Mouse (Mus musculus) heart, postnatal 0 days (tissue): Measurements from ENCODE around the gene Tns3.

ENCODE experiments used
- CTCF ChIP-seq: IDR thresholded peaks from 2 replicates; pipeline ENCODE4 v1.5.1; 2016; ENCODE audit warnings: antibody characterized with exemption, control low read depth, low read depth
- EP300 ChIP-seq: IDR thresholded peaks from 2 replicates; pipeline ENCODE4 v1.6.1; 2016; ENCODE audit warnings: antibody characterized with exemption, low read depth

DNA sequence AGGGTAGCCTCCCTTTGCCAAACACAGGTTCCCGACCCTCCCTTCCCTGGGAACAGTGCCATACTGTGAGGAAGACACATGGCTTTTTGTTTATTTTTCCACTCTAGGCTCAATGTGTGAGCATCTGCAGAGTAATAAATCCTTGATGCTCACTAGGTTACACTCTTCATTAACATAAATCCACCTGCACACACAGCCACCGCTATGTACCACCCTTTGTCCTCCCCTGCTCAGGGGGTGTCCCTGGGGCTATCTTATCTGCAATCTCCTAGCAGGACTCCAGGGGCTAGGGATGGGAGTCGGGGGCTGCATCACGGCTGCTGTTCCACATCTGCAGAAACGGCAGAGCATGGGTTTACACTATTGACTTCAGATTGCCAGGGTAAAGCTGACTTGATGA is 182.4 kb downstream of the Tns3 start:
- no peak for TF ChIP-seq CTCF
- TF ChIP-seq EP300: no peak
